Mouse (Mus musculus): Measurements from ENCODE around the gene Nps. TPM values are rescaled to one million over a fixed set of nuclear protein-coding genes. Genes with fewer than 3 reads are reported as not detected.

The Nps gene
- polyA plus RNA-seq, 1 experiment, result not detected

DNA sequence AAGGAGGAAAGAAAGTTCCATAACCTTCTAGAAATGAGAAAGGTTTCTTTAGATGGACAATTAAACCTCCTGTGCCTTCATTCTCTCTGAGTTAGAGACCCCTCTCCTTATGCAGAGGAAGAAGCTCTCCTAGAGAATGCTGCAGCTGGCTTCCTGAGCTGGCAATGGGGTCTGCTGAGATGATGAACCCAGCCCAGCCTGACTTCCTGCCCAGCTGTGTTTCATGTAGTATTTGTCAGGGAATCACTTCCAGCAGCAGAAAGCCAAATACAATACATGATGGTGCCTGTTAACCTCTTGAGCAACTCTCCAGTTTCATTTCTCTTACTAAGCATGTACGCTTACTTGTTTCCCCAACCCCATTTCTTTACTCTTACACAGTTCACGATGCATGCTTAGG lies 17.9 kb upstream of the Nps start:
- no peak overlapping the region for H3K27ac ChIP-seq (ENCODE audit: insufficient read depth, low read length)
- no peak overlapping the region for H3K4me3 ChIP-seq (ENCODE audit: insufficient read depth, low read length)
- H3K4me1 ChIP-seq (ENCODE audit: control insufficient read depth, insufficient read depth, low read length), result no peaks in the 10 kb centered on the region
- TF ChIP-seq POLR2A (IDR thresholded peaks at IDR 0.05; ENCODE audit: extremely low read depth, insufficient read depth, low read length) (no peak), CTCF (IDR thresholded peaks at IDR 0.05; ENCODE audit: extremely low read depth, insufficient read depth, low read length) (no peak)

DNA sequence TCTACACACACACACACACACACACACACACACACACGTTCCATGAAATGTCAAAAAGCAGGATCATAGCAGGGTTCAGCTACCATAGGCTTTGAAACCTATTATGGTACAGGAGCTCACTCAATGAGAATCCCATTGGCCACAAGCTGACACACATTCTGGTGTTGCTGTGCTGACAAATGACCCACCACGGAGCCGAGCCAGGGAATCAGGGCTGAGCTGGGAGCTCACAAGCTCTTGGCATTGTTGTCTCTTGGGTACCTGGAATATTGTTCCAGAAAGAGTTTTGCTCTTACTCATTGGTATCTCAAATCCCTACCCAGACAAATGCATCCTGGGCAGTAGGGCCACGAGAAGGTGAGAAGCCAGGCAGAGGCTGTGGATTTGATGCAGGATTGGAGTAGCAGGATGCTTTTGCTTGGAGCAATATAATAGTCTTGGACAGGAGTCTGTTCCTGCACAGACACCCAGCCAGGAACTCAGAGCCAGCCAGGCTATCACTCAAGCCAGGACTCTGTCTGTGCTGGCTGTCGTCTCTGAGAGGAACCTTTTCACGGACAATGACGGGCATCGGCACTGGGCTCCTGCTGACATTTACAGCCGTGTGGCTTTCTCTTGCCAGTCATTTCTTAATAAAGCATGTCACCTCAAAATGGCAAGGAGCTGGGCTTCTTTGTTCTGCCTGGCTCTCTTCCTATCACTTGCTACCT lies 14.2 kb upstream of the Nps start:
- TF ChIP-seq POLR2A (IDR thresholded peaks at IDR 0.05; ENCODE audit: extremely low read depth, insufficient read depth, low read length) (no peak), CTCF (IDR thresholded peaks at IDR 0.05; ENCODE audit: extremely low read depth, insufficient read depth, low read length) (no peak)
- Histone ChIP-seq H3K4me1 (ENCODE audit: control insufficient read depth, insufficient read depth, low read length) (no peaks in the 10 kb centered on the region), H3K27ac (ENCODE audit: insufficient read depth, low read length) (no peak overlapping the region), H3K4me3 (ENCODE audit: insufficient read depth, low read length) (no peak overlapping the region)

DNA sequence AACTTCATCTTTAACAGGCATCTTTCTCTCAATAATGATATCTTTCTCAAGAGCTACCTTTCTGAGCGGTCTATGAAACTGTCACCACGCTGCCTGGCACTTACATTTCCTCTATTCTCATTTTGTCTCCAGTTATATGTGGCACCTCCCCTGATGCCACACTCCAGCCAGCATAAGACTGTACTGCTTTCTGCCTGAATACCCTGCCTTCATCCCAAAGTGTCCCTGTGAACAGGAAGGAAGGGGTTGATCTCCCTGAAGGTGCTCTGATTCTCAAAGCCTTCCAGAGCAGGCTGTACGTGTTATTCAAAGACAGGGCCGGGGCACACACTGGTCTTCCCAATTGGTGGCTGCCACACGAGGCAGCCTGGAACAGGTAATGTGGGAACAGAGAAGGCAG lies 12.1 kb upstream of the Nps start:
- TF ChIP-seq POLR2A (IDR thresholded peaks at IDR 0.05; ENCODE audit: extremely low read depth, insufficient read depth, low read length) (no peak), CTCF (IDR thresholded peaks at IDR 0.05; ENCODE audit: extremely low read depth, insufficient read depth, low read length) (no peak)
- no peaks in the 10 kb centered on the region for H3K4me1 ChIP-seq (ENCODE audit: control insufficient read depth, insufficient read depth, low read length)

DNA sequence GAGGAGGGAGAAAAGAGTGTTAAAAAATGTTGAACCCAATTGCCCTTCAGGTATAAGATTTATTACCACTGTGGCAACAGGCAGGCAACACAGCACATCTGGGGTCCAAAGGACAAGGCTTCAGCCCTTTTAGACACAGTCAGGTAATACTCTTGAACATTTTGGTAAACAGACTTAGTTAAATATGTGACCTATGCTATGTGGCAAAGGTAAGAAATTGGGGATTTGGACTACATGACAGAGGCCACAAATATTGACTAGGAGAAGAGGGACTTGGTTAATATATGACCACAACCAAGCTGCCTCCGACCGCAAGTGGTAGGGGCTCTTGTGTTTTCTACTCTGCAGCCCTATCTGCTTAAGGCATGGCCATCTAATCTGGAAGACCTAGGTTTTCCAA lies 5.3 kb upstream of the Nps start:
- no peak for TF ChIP-seq CTCF (IDR thresholded peaks at IDR 0.05; ENCODE audit: extremely low read depth, insufficient read depth, low read length)
- TF ChIP-seq POLR2A (IDR thresholded peaks at IDR 0.05; ENCODE audit: extremely low read depth, insufficient read depth, low read length), result no peak

More for the DNA sequence above, 12.1 kb upstream of the Nps start:
- Histone ChIP-seq H3K27ac (ENCODE audit: insufficient read depth, low read length) (no peak overlapping the region), H3K4me3 (ENCODE audit: insufficient read depth, low read length) (no peak overlapping the region)

DNA sequence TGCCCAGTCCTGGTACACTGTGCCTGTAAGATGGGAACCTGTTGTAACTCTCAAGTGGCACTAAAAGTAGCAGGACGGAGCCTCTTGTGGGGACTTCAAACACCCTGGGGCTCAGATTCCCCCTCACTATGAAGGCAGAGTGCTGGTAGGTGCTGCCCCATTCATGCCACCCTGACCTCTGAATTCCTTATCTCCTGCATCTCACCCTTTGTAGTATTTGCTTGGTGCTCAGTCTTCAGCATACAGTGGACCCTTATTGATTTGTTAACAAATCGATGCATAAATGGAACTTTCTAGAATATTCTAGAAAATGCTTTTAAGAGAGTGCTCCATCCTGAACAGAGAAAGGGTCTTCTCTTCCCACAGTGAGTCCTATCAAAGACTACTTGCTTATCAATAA lies 4.1 kb upstream of the Nps start:
- Histone ChIP-seq H3K4me1 (ENCODE audit: control insufficient read depth, insufficient read depth, low read length) (no peaks in the 10 kb centered on the region), H3K27ac (ENCODE audit: insufficient read depth, low read length) (no peak overlapping the region), H3K4me3 (ENCODE audit: insufficient read depth, low read length) (no peak overlapping the region)
- TF ChIP-seq POLR2A (IDR thresholded peaks at IDR 0.05; ENCODE audit: extremely low read depth, insufficient read depth, low read length), result no peak
- no peak for TF ChIP-seq CTCF (IDR thresholded peaks at IDR 0.05; ENCODE audit: extremely low read depth, insufficient read depth, low read length)

More for the DNA sequence above, 5.3 kb upstream of the Nps start:
- Histone ChIP-seq H3K4me1 (ENCODE audit: control insufficient read depth, insufficient read depth, low read length) (no peaks in the 10 kb centered on the region), H3K4me3 (ENCODE audit: insufficient read depth, low read length) (no peak overlapping the region), H3K27ac (ENCODE audit: insufficient read depth, low read length) (no peak overlapping the region)

DNA sequence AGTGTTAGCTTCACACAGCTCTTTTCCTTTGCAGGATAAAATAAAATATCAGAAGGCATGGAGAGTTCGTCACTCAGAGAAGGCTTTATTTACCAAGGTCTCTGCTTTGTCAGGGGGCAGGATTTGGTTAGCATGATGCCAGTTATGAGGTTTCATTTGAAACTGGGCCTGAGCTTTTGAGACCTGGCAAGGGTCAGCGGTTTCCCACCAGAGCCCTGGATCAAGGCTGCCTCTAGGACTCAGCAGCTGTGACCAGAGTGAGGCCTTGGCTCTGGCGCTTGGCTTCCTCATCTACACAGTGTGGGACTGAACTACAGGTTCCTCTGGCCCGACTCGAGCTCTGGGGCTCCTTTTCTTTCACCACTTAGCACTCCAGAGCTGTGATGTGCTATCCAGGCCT lies 12.5 kb downstream of the Nps start:
- Histone ChIP-seq H3K4me3 (ENCODE audit: insufficient read depth, low read length) (no peak overlapping the region), H3K4me1 (ENCODE audit: control insufficient read depth, insufficient read depth, low read length) (no peaks in the 10 kb centered on the region), H3K27ac (ENCODE audit: insufficient read depth, low read length) (no peak overlapping the region)
- no peak for TF ChIP-seq POLR2A (IDR thresholded peaks at IDR 0.05; ENCODE audit: extremely low read depth, insufficient read depth, low read length)
- TF ChIP-seq CTCF (IDR thresholded peaks at IDR 0.05; ENCODE audit: extremely low read depth, insufficient read depth, low read length), result no peak

DNA sequence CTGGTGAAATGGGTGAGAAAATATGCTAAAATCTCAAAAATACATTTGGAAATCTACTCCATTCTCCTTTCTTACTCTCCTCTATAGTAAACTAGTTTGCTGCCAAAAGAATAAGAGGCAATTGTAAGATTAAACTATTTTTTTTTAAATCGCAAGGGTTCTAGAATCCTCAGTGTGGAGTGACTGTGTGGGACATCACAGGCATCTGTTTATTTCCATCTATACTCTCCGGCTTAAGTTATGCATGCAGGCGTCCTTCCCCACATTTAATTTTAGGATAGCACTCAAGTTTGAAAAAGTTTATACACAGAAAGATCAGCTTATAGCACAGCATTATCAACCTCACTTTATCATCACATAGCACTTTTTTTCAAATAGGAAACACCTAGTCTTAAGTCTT lies 24.7 kb downstream of the Nps start:
- no peak overlapping the region for H3K4me3 ChIP-seq (ENCODE audit: insufficient read depth, low read length)
- TF ChIP-seq POLR2A (IDR thresholded peaks at IDR 0.05; ENCODE audit: extremely low read depth, insufficient read depth, low read length), result no peak
- no peak for TF ChIP-seq CTCF (IDR thresholded peaks at IDR 0.05; ENCODE audit: extremely low read depth, insufficient read depth, low read length)
- H3K27ac ChIP-seq (ENCODE audit: insufficient read depth, low read length), result no peak overlapping the region
- H3K4me1 ChIP-seq (ENCODE audit: control insufficient read depth, insufficient read depth, low read length), result no peaks in the 10 kb centered on the region

DNA sequence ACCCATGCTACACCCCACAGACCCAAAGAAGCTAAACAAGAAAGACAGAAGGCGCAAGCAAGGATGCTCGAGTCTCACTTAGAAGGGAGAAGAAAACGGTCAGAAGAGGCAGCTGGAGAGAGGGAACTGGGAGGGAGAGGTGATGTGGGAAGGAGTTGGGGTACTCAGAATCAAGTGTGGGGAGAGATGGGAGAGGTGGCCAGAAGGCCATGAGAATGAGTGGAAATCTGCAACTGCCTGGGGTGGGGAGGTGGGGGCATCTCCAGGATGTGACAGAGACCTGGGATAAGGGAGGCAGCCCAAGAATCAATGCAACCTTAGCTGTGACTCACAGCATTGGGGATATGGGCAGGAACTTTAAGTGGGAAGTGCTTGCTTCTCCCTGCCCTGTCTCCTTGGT lies 31.5 kb downstream of the Nps start:
- no peak for TF ChIP-seq CTCF (IDR thresholded peaks at IDR 0.05; ENCODE audit: extremely low read depth, insufficient read depth, low read length)
- no peak for TF ChIP-seq POLR2A (IDR thresholded peaks at IDR 0.05; ENCODE audit: extremely low read depth, insufficient read depth, low read length)
- H3K27ac ChIP-seq (ENCODE audit: insufficient read depth, low read length), result no peak overlapping the region

DNA sequence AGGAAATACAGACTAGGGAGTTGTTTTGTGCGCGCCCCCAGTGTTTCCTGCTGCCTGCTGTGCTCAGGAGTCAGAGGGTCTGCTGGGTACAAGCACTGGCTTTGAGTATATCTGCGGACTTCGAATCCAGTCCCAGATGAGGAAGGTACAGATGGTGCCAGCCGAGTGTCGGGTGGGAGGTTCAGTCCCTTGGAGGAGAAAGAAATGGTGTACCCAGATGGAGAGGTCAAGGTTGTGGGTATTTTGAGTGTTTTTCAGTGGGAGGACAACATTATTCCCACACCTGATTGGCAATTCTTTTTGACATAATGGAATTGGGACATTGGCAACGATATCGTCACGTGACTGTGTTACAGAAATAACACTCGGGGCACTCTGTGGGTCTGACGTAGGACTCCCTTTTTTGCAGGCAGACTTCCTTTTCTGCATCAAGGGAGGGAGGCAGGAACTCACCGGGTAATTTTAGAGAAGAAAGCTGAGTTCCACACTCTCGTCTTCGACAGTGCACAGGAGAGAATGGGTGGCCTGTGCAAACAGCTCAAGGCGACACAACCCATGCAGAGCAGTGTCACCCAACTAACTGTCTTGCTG lies 33.2 kb downstream of the Nps start:
- Histone ChIP-seq H3K4me1 (ENCODE audit: control insufficient read depth, insufficient read depth, low read length) (no peaks in the 10 kb centered on the region), H3K27ac (ENCODE audit: insufficient read depth, low read length) (no peak overlapping the region), H3K4me3 (ENCODE audit: insufficient read depth, low read length) (no peak overlapping the region)
- TF ChIP-seq CTCF (IDR thresholded peaks at IDR 0.05; ENCODE audit: extremely low read depth, insufficient read depth, low read length) (no peak), POLR2A (IDR thresholded peaks at IDR 0.05; ENCODE audit: extremely low read depth, insufficient read depth, low read length) (no peak)

More for the DNA sequence above, 31.5 kb downstream of the Nps start:
- no peaks in the 10 kb centered on the region for H3K4me1 ChIP-seq (ENCODE audit: control insufficient read depth, insufficient read depth, low read length)
- H3K4me3 ChIP-seq (ENCODE audit: insufficient read depth, low read length), result no peak overlapping the region

DNA sequence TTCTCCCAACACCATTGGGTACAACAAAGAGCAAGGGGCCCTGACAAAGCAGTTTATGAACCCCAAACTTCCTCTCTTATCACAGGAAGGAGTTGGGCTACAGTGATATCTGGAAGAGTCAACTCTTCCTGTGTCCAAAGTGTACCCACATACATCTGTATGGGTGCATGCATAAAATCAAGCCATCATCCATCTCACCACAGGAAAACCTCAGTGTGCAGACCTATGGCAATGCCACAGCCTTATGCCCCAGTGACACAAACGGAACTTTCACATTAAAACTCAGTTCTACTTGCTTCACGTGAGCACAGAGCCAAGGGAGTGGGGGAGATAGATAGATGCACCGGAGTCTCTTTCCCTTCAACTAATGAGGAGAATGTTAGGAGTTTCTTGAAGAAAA lies 36.0 kb downstream of the Nps start:
- H3K27ac ChIP-seq (ENCODE audit: insufficient read depth, low read length), result no peak overlapping the region
- TF ChIP-seq POLR2A (IDR thresholded peaks at IDR 0.05; ENCODE audit: extremely low read depth, insufficient read depth, low read length) (no peak), CTCF (IDR thresholded peaks at IDR 0.05; ENCODE audit: extremely low read depth, insufficient read depth, low read length) (no peak)
- H3K4me3 ChIP-seq (ENCODE audit: insufficient read depth, low read length), result no peak overlapping the region
- no peaks in the 10 kb centered on the region for H3K4me1 ChIP-seq (ENCODE audit: control insufficient read depth, insufficient read depth, low read length)

Data from cortical plate, adult 2 months (tissue).